Mouse (Mus musculus) small intestine, adult 2 months (tissue): Measurements from ENCODE around the gene Eed.

Source experiments
- CTCF ChIP-seq: fragments of 200-500 bp; IDR thresholded peaks from 2 replicates; pipeline ENCODE4 v1.5.1; 2012; ENCODE audit warnings: low read depth, mild to moderate bottlenecking, control low read depth, inconsistent platforms, low read length, moderate library complexity, mixed read lengths; ENCODE audit not compliant: insufficient replicate concordance, insufficient read length; ENCODE audit errors: extremely low read depth
- POLR2A ChIP-seq: fragments of 200-500 bp; IDR thresholded peaks from 2 replicates; pipeline ENCODE4 v1.6.1; 2012; ENCODE audit warnings: low read depth, mild to moderate bottlenecking, control low read depth, inconsistent platforms, low read length, moderate library complexity

DNA sequence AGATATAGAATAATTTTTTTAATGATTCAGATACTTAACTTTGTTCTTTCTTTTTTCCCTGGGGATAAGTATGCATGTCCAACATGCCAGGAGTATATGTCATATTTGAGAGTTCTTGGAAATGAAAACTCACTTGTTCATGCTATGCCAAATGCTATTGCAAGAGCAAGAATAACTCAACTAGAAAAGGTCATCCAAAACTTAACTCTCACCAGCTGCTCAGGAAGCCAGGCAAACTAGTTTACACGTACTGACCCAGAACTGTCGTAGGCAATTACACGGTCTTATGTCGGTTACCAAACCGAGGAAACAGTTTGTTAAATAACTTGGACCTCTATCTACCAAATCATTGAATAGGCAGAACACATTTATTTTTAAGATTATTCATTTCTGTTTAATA, 64.1 kb downstream of the Eed start:
- TF ChIP-seq CTCF (no peak), POLR2A (no peak)
